Comparison of ENCODE assay signal across 14 mouse cellular contexts in genomic region chr12:4342087-4342486, GRCm38 (mm10).
DNase-seq lines count a peak whose midpoint lies in the region; ATAC-seq and TF ChIP-seq lines count a peak whose summit lies in the region.
"Had no signal": no experiment of that assay in that cellular context is flagged by ENCODE, and none has a peak within 500 bp of the region (broad histone marks: within the 10 kb centered on the region; RNA-seq: fewer than 3 reads in every experiment).

No protein-coding gene starts in this region.

- no peaks in the 10 kb centered on the region for H3K27me3 ChIP-seq in midbrain, embryonic 15.5 days (replicated peaks)
- no peaks in the 10 kb centered on the region for H3K27me3 ChIP-seq in kidney, embryonic 16.5 days (ENCODE audit: insufficient read depth, low read length)
- H3K27me3 ChIP-seq: embryonic facial prominence, embryonic 12.5 days; stomach, embryonic 15.5 days had no signal

- H3K9ac ChIP-seq in midbrain, embryonic 15.5 days = no peak overlapping the region
- H3K9ac ChIP-seq in kidney, embryonic 16.5 days (replicated peaks; ENCODE audit: low read length) = no peak overlapping the region
- H3K9ac ChIP-seq: embryonic facial prominence, embryonic 12.5 days; stomach, embryonic 15.5 days had no signal

- H3K4me3 ChIP-seq in layer of hippocampus, adult 2 months = no peak overlapping the region
- no peak overlapping the region for H3K4me3 ChIP-seq in midbrain, embryonic 15.5 days
- H3K4me3 ChIP-seq in kidney, embryonic 16.5 days (ENCODE audit: low read length) = no peak overlapping the region
- H3K4me3 ChIP-seq: embryonic facial prominence, embryonic 12.5 days; stomach, embryonic 15.5 days had no signal

- H3K36me3 ChIP-seq in midbrain, embryonic 15.5 days (replicated peaks) = no peaks in the 10 kb centered on the region
- H3K36me3 ChIP-seq in kidney, embryonic 16.5 days (ENCODE audit: insufficient read depth, low read length) = no peaks in the 10 kb centered on the region
- H3K36me3 ChIP-seq: embryonic facial prominence, embryonic 12.5 days; stomach, embryonic 15.5 days had no signal

- DNase-seq in cerebellum, adult 11 months = no peak
- no peak for DNase-seq in layer of hippocampus, adult 2 months (ENCODE audit: low spot score in 2 of 2)
- no peak for DNase-seq in layer of hippocampus, postnatal 10 days (ENCODE audit: low spot score in 2 of 2)
- peak; percentile 42 to 58 for DNase-seq in cerebellum, postnatal 25 days
- no peak for DNase-seq in gastrocnemius, postnatal 25 days
- DNase-seq: adrenal gland, postnatal 25 days; lung, adult 2 months had no signal

- H3K9me3 ChIP-seq in midbrain, embryonic 15.5 days = no peaks in the 10 kb centered on the region
- H3K9me3 ChIP-seq in kidney, embryonic 16.5 days (ENCODE audit: low read length) = no peaks in the 10 kb centered on the region
- H3K9me3 ChIP-seq: embryonic facial prominence, embryonic 12.5 days; stomach, embryonic 15.5 days had no signal

- no peak overlapping the region for H3K4me2 ChIP-seq in midbrain, embryonic 15.5 days
- H3K4me2 ChIP-seq in kidney, embryonic 16.5 days (replicated peaks; ENCODE audit: low read depth, low read length) = no peak overlapping the region
- H3K4me2 ChIP-seq: embryonic facial prominence, embryonic 12.5 days; stomach, embryonic 15.5 days had no signal

- ATAC-seq in cerebellum, adult (ENCODE audit: insufficient number of reproducible peaks, low FRiP score, low TSS enrichment) = peak; percentile 74
- ATAC-seq in midbrain, embryonic 15.5 days (replicated peaks) = 0 out of 2 replicates have a peak, but pooled peaks have one; percentile 50
- ATAC-seq in kidney, embryonic 16.5 days (ENCODE audit: low FRiP score, low TSS enrichment) = no peak

- 64% methylated on average over 3 of the region's 3 CpGs for WGBS in midbrain, embryonic 15.5 days
- WGBS in kidney, embryonic 16.5 days = 76% methylated on average over 3 of the region's 3 CpGs

- peaks cover 6% of the 10 kb centered on the region; the same call in 1 of the 2 replicates for H3K4me1 ChIP-seq in midbrain, embryonic 15.5 days
- no peaks in the 10 kb centered on the region for H3K4me1 ChIP-seq in kidney, embryonic 16.5 days (ENCODE audit: insufficient read depth, low read length)
- H3K4me1 ChIP-seq: stomach, embryonic 15.5 days had no signal

- peak; percentile 47 for TF ChIP-seq CTCF in layer of hippocampus, adult 2 months (conservative IDR thresholded peaks at IDR 0.05)

- no peak overlapping the region for H3K27ac ChIP-seq in layer of hippocampus, adult 2 months
- H3K27ac ChIP-seq in midbrain, embryonic 15.5 days = no peak overlapping the region
- H3K27ac ChIP-seq in kidney, embryonic 16.5 days (ENCODE audit: low read length) = no peak overlapping the region
- H3K27ac ChIP-seq: embryonic facial prominence, embryonic 12.5 days; kidney, postnatal 0 days; macrophage; stomach, embryonic 15.5 days had no signal

Comparison
In these comparisons a context has a peak if more than half of its experiments do, and no peak if none do; other contexts are left out.
1. DNase-seq: peak in cerebellum, postnatal 25 days (2 of 2); none in cerebellum, adult 11 months (single experiment), layer of hippocampus, adult 2 months (0 of 2), layer of hippocampus, postnatal 10 days (0 of 2) and gastrocnemius, postnatal 25 days (single experiment).